Mouse (Mus musculus): ENCODE data around the gene Colgalt2. TPM values are rescaled to one million over a fixed set of nuclear protein-coding genes. Genes with fewer than 3 reads are reported as not detected.

The Colgalt2 gene
- polyA plus RNA-seq, 1 experiment from 2014 or later: 0.37 TPM

GRCm38 (mm10) chr1:152457596-152457995, 58.0 kb downstream of the Colgalt2 start:
- H3K36me3 ChIP-seq (ENCODE audit: control insufficient read depth, insufficient read depth): no peaks in the 10 kb centered on the region
- WGBS (ENCODE audit: insufficient replicate concordance): 57% methylated on average over 5 of the region's 5 CpGs
- no peaks in the 10 kb centered on the region for H3K27me3 ChIP-seq (ENCODE audit: control insufficient read depth, insufficient read depth, low read depth, low read length)
- H3K4me2 ChIP-seq (ENCODE audit: low read depth, low read length): no peak overlapping the region
- H3K9me3 ChIP-seq (replicated peaks; ENCODE audit: control insufficient read depth, low read length): no peaks in the 10 kb centered on the region
- H3K4me3 ChIP-seq (ENCODE audit: low read depth, low read length): no peak overlapping the region
- no peak overlapping the region for H3K27ac ChIP-seq (ENCODE audit: low read length)
- no peak overlapping the region for H3K9ac ChIP-seq (ENCODE audit: low read depth, low read length)
- ATAC-seq (ENCODE audit: low read depth): no peak
- no peaks in the 10 kb centered on the region for H3K4me1 ChIP-seq (ENCODE audit: control insufficient read depth, low read depth, low read length)

- Histone ChIP-seq H3K4me3 (ENCODE audit: low read depth, low read length) (no peak overlapping the region), H3K4me2 (ENCODE audit: low read depth, low read length) (no peak overlapping the region), H3K27me3 (ENCODE audit: control insufficient read depth, insufficient read depth, low read depth, low read length) (no peaks in the 10 kb centered on the region), H3K4me1 (ENCODE audit: control insufficient read depth, low read depth, low read length) (no peaks in the 10 kb centered on the region), H3K27ac (ENCODE audit: low read length) (no peak overlapping the region), H3K9me3 (replicated peaks; ENCODE audit: control insufficient read depth, low read length) (no peaks in the 10 kb centered on the region), H3K36me3 (ENCODE audit: control insufficient read depth, insufficient read depth) (no peaks in the 10 kb centered on the region), H3K9ac (ENCODE audit: low read depth, low read length) (no peak overlapping the region)
- 65% methylated on average over 7 of the region's 7 CpGs for WGBS (ENCODE audit: insufficient replicate concordance)
- no peak for ATAC-seq (ENCODE audit: low read depth)
Observed at GRCm38 (mm10) chr1:152458996-152459395, 59.4 kb downstream of the Colgalt2 start.

- Histone ChIP-seq H3K27ac (ENCODE audit: low read length) (no peak overlapping the region), H3K4me3 (ENCODE audit: low read depth, low read length) (no peak overlapping the region), H3K27me3 (ENCODE audit: control insufficient read depth, insufficient read depth, low read depth, low read length) (no peaks in the 10 kb centered on the region), H3K4me2 (ENCODE audit: low read depth, low read length) (no peak overlapping the region), H3K9me3 (replicated peaks; ENCODE audit: control insufficient read depth, low read length) (no peaks in the 10 kb centered on the region), H3K4me1 (ENCODE audit: control insufficient read depth, low read depth, low read length) (no peaks in the 10 kb centered on the region), H3K36me3 (ENCODE audit: control insufficient read depth, insufficient read depth) (no peaks in the 10 kb centered on the region), H3K9ac (ENCODE audit: low read depth, low read length) (no peak overlapping the region)
- 40% methylated on average over 3 of the region's 3 CpGs for WGBS (ENCODE audit: insufficient replicate concordance)
- ATAC-seq (ENCODE audit: low read depth): no peak
Observed at GRCm38 (mm10) chr1:152460931-152461330, 61.3 kb downstream of the Colgalt2 start.

GRCm38 (mm10) chr1:152461814-152462213, 62.2 kb downstream of the Colgalt2 start:
- peak; percentile 9; the same call in 1 of the 2 replicates for ATAC-seq (ENCODE audit: low read depth)

GRCm38 (mm10) chr1:152462348-152462747, 62.7 kb downstream of the Colgalt2 start:
- no peak overlapping the region for H3K4me2 ChIP-seq (ENCODE audit: low read depth, low read length)
- no peak overlapping the region for H3K9ac ChIP-seq (ENCODE audit: low read depth, low read length)
- H3K27me3 ChIP-seq (ENCODE audit: control insufficient read depth, insufficient read depth, low read depth, low read length): no peaks in the 10 kb centered on the region
- H3K9me3 ChIP-seq (replicated peaks; ENCODE audit: control insufficient read depth, low read length): no peaks in the 10 kb centered on the region
- H3K4me3 ChIP-seq (ENCODE audit: low read depth, low read length): no peak overlapping the region
- no peak overlapping the region for H3K27ac ChIP-seq (ENCODE audit: low read length)
- H3K4me1 ChIP-seq (ENCODE audit: control insufficient read depth, low read depth, low read length): no peaks in the 10 kb centered on the region
- WGBS (ENCODE audit: insufficient replicate concordance): 52% methylated on average over 7 of the region's 7 CpGs
- no peaks in the 10 kb centered on the region for H3K36me3 ChIP-seq (ENCODE audit: control insufficient read depth, insufficient read depth)
- no peak for ATAC-seq (ENCODE audit: low read depth)

More at GRCm38 (mm10) chr1:152461814-152462213, 62.2 kb downstream of the Colgalt2 start:
- H3K4me1 ChIP-seq (ENCODE audit: control insufficient read depth, low read depth, low read length): no peaks in the 10 kb centered on the region
- H3K9me3 ChIP-seq (replicated peaks; ENCODE audit: control insufficient read depth, low read length): no peaks in the 10 kb centered on the region
- no peaks in the 10 kb centered on the region for H3K36me3 ChIP-seq (ENCODE audit: control insufficient read depth, insufficient read depth)
- H3K4me3 ChIP-seq (ENCODE audit: low read depth, low read length): no peak overlapping the region
- WGBS (ENCODE audit: insufficient replicate concordance): 28% methylated on average over 3 of the region's 3 CpGs
- no peak overlapping the region for H3K4me2 ChIP-seq (ENCODE audit: low read depth, low read length)
- H3K27ac ChIP-seq (ENCODE audit: low read length): no peak overlapping the region
- no peaks in the 10 kb centered on the region for H3K27me3 ChIP-seq (ENCODE audit: control insufficient read depth, insufficient read depth, low read depth, low read length)
- no peak overlapping the region for H3K9ac ChIP-seq (ENCODE audit: low read depth, low read length)

GRCm38 (mm10) chr1:152466280-152466679, 66.7 kb downstream of the Colgalt2 start:
- Histone ChIP-seq H3K4me2 (ENCODE audit: low read depth, low read length) (no peak overlapping the region), H3K9ac (ENCODE audit: low read depth, low read length) (no peak overlapping the region), H3K9me3 (replicated peaks; ENCODE audit: control insufficient read depth, low read length) (no peaks in the 10 kb centered on the region), H3K4me1 (ENCODE audit: control insufficient read depth, low read depth, low read length) (no peaks in the 10 kb centered on the region), H3K36me3 (ENCODE audit: control insufficient read depth, insufficient read depth) (no peaks in the 10 kb centered on the region), H3K27me3 (ENCODE audit: control insufficient read depth, insufficient read depth, low read depth, low read length) (no peaks in the 10 kb centered on the region), H3K27ac (ENCODE audit: low read length) (no peak overlapping the region), H3K4me3 (ENCODE audit: low read depth, low read length) (no peak overlapping the region)
- no peak for ATAC-seq (ENCODE audit: low read depth)
- WGBS (ENCODE audit: insufficient replicate concordance): 39% methylated on average over 3 of the region's 3 CpGs

- Histone ChIP-seq H3K9me3 (replicated peaks; ENCODE audit: control insufficient read depth, low read length) (no peaks in the 10 kb centered on the region), H3K4me3 (ENCODE audit: low read depth, low read length) (no peak overlapping the region), H3K27me3 (ENCODE audit: control insufficient read depth, insufficient read depth, low read depth, low read length) (no peaks in the 10 kb centered on the region), H3K9ac (ENCODE audit: low read depth, low read length) (no peak overlapping the region), H3K4me1 (ENCODE audit: control insufficient read depth, low read depth, low read length) (no peaks in the 10 kb centered on the region), H3K36me3 (ENCODE audit: control insufficient read depth, insufficient read depth) (no peaks in the 10 kb centered on the region), H3K4me2 (ENCODE audit: low read depth, low read length) (no peak overlapping the region), H3K27ac (ENCODE audit: low read length) (no peak overlapping the region)
- no peak for ATAC-seq (ENCODE audit: low read depth)
- 73% methylated on average over 9 of the region's 9 CpGs for WGBS (ENCODE audit: insufficient replicate concordance)
Observed at GRCm38 (mm10) chr1:152468443-152468842, 68.8 kb downstream of the Colgalt2 start.

- Histone ChIP-seq H3K27me3 (ENCODE audit: control insufficient read depth, insufficient read depth, low read depth, low read length) (no peaks in the 10 kb centered on the region), H3K36me3 (ENCODE audit: control insufficient read depth, insufficient read depth) (no peaks in the 10 kb centered on the region), H3K27ac (ENCODE audit: low read length) (no peak overlapping the region), H3K4me1 (ENCODE audit: control insufficient read depth, low read depth, low read length) (no peaks in the 10 kb centered on the region), H3K9ac (ENCODE audit: low read depth, low read length) (no peak overlapping the region), H3K4me2 (ENCODE audit: low read depth, low read length) (no peak overlapping the region), H3K4me3 (ENCODE audit: low read depth, low read length) (no peak overlapping the region), H3K9me3 (replicated peaks; ENCODE audit: control insufficient read depth, low read length) (no peaks in the 10 kb centered on the region)
- WGBS (ENCODE audit: insufficient replicate concordance): 48% methylated on average over 4 of the region's 4 CpGs
- ATAC-seq (ENCODE audit: low read depth): no peak
Observed at GRCm38 (mm10) chr1:152476126-152476525, 76.5 kb downstream of the Colgalt2 start.

GRCm38 (mm10) chr1:152490842-152491241, 91.2 kb downstream of the Colgalt2 start:
- H3K36me3 ChIP-seq (ENCODE audit: control insufficient read depth, insufficient read depth): no peaks in the 10 kb centered on the region
- no peak overlapping the region for H3K4me2 ChIP-seq (ENCODE audit: low read depth, low read length)
- H3K4me3 ChIP-seq (ENCODE audit: low read depth, low read length): no peak overlapping the region
- H3K4me1 ChIP-seq (ENCODE audit: control insufficient read depth, low read depth, low read length): no peaks in the 10 kb centered on the region
- H3K27me3 ChIP-seq (ENCODE audit: control insufficient read depth, insufficient read depth, low read depth, low read length): no peaks in the 10 kb centered on the region
- H3K9me3 ChIP-seq (replicated peaks; ENCODE audit: control insufficient read depth, low read length): no peaks in the 10 kb centered on the region
- no peak overlapping the region for H3K9ac ChIP-seq (ENCODE audit: low read depth, low read length)
- 67% methylated on average over 1 of the region's 1 CpGs for WGBS (ENCODE audit: insufficient replicate concordance)
- H3K27ac ChIP-seq (ENCODE audit: low read length): no peak overlapping the region
- no peak for ATAC-seq (ENCODE audit: low read depth)
